Mouse (Mus musculus): ENCODE results near the gene Wfdc12.

GRCm38 (mm10) chr2:164228361-164229070, 38.1 kb upstream of the Wfdc12 start:
- TF ChIP-seq CTCF (IDR thresholded peaks at IDR 0.05) (no peak), EP300 (IDR thresholded peaks at IDR 0.05) (no peak)
